Mouse (Mus musculus) Patski (cell line): Measurements from ENCODE around the gene Aox1. TPM values are rescaled to one million over a fixed set of nuclear protein-coding genes. Genes with fewer than 3 reads are reported as not detected.
A peak's percentile ranks its signal among the peaks of the same experiment; 100 is the strongest.
"Not testable (repeated sequence)": the region's sequence is repeated elsewhere in the genome, so short reads cannot be mapped to it uniquely, and the experiment has no call there.

Experiments
- ATAC-seq: fragments of 100-300 bp; one replicate; pipeline ENCODE4 v1.8.0; 2021
- CTCF ChIA-PET: fragments of 350-600 bp; sonication (Branson Sonifier 250); formaldehyde crosslinking; loops from one replicate; lab custom pipeline; 2022; ENCODE audit warnings: inconsistent platforms; lab: Charles Lee
- POLR2A ChIA-PET: fragments of 350-600 bp; sonication (Branson Sonifier 250); formaldehyde crosslinking; loops from one replicate; lab custom pipeline; 2022; ENCODE audit warnings: antibody characterized with exemption, inconsistent platforms; lab: Charles Lee
- DNase-seq: peaks from one replicate; pipeline ENCODE4 v3.0.0-alpha.2; 2011; ENCODE audit warnings: low read depth, low spot score
- H3K27me3 ChIP-seq: fragments of 371-371 bp; one replicate; pipeline ENCODE4 v1.5.1; 2021
- CTCF ChIP-seq: fragments of 100-300 bp; IDR thresholded peaks from one replicate; pipeline ENCODE4 v1.5.1; 2021
- in situ Hi-C: fragments of 300-500 bp; cut with MboI; formaldehyde crosslinking; loops from 3 replicates; pipeline ENCODE4 v1.11.1; 2018; ENCODE audit warnings: low pct_unique_long_range_greater_than_20kb, mixed read lengths
- polyA plus RNA-seq: library from polyadenylated mRNA; unstranded; gene quantifications from one replicate; pipeline ENCODE4 v1.2.3, GENCODE M21; 2021

Gene Aox1
- 12.8 TPM for polyA plus RNA-seq

GRCm38 (mm10) chr1:58029636-58030117, at the start of gene Aox1:
TSS of gene Aox1 (plus strand) at chr1:58029931.
- peak; percentile 81 for DNase-seq
- no peaks in the 10 kb centered on the region for H3K27me3 ChIP-seq
- ATAC-seq: peak; percentile 83
- no peak for TF ChIP-seq CTCF
- POLR2A ChIA-PET: interaction anchor here (0.6 kb wide), 1 partner anchor 867 kb away, joined by 6 read pairs; no protein-coding TSS in a partner anchor
- CTCF ChIA-PET: interaction anchor here (0.8 to 2.3 kb wide), 4 partner anchors 35 to 114 kb away, joined by 3 to 5 read pairs (median 4); no protein-coding TSS in a partner anchor
- in situ Hi-C loops: loop anchor here (5.0 kb wide), 1 partner anchor 602 kb away; no protein-coding TSS in a partner anchor

GRCm38 (mm10) chr1:57989052-57989600, 40.6 kb upstream of the Aox1 start:
- peak; percentile 95 for ATAC-seq
- DNase-seq: peak; percentile 83
- in situ Hi-C loops: no loop called here
- POLR2A ChIA-PET: no interaction called here
- no peak for TF ChIP-seq CTCF
- CTCF ChIA-PET: interaction anchor here (1.0 to 1.3 kb wide), 2 partner anchors 12 to 560 kb away, joined by 4 read pairs; no protein-coding TSS in a partner anchor
- no peaks in the 10 kb centered on the region for H3K27me3 ChIP-seq

DNA sequence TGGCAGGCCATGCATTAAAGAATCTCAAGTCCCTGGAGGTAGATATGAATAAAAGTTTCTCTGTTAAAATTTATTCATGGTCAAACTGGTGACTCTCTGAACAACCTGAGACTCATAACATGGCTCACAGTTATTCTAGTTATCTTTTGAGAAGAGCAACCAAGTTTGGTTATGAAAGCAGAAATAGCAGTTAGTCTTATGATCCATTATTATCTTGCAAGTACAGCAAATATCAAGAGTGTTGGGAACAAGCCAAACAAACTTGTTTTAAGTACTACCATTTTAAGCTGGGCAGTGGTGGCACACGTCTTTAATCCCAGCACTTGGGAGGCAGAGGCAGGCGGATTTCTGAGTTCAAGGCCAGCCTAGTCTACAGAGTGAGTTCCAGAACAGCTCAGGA, 38.5 kb upstream of the Aox1 start:
- POLR2A ChIA-PET: no interaction called here
- CTCF ChIA-PET: interaction anchor here (0.9 to 1.1 kb wide), 2 partner anchors 13 to 69 kb away, joined by 3 to 5 read pairs; no protein-coding TSS in a partner anchor
- ATAC-seq: no peak
- TF ChIP-seq CTCF: no peak
- DNase-seq: no peak
- in situ Hi-C loops: no loop called here
- H3K27me3 ChIP-seq: no peaks in the 10 kb centered on the region

- in situ Hi-C loops: no loop called here
- TF ChIP-seq CTCF: no peak
- ATAC-seq: peak; percentile 91
- ChIA-PET POLR2A (no interaction called here), CTCF (interaction anchor here (1.4 to 1.7 kb wide), 2 partner anchors 25 to 27 kb away, joined by 4 to 5 read pairs; no protein-coding TSS in a partner anchor)
- no peaks in the 10 kb centered on the region for H3K27me3 ChIP-seq
- peak; percentile 62 for DNase-seq
Observed at GRCm38 (mm10) chr1:57995432-57996132, 34.1 kb upstream of the Aox1 start, which contains the start of gene Sgo2a. TSS of gene Sgo2a (plus strand) at chr1:57995971.

- ChIA-PET POLR2A (no interaction called here), CTCF (interaction anchor here (0.9 to 1.7 kb wide), 3 partner anchors 26 to 73 kb away, joined by 3 to 5 read pairs (median 4); no protein-coding TSS in a partner anchor)
- in situ Hi-C loops: no loop called here
- ATAC-seq (peak; percentile 71), DNase-seq (no peak)
- H3K27me3 ChIP-seq: no peaks in the 10 kb centered on the region
- TF ChIP-seq CTCF: no peak
Observed at GRCm38 (mm10) chr1:57996133-57996615, 33.6 kb upstream of the Aox1 start.

- POLR2A ChIA-PET: no interaction called here
- no peak for TF ChIP-seq CTCF
- in situ Hi-C loops: no loop called here
- no peaks in the 10 kb centered on the region for H3K27me3 ChIP-seq
- no peak for ATAC-seq
- CTCF ChIA-PET: interaction anchor here (0.7 kb wide), 1 partner anchor 20 kb away, joined by 3 read pairs; no protein-coding TSS in a partner anchor
- DNase-seq: no peak
Observed at GRCm38 (mm10) chr1:57998146-57998545, 31.6 kb upstream of the Aox1 start.

DNA sequence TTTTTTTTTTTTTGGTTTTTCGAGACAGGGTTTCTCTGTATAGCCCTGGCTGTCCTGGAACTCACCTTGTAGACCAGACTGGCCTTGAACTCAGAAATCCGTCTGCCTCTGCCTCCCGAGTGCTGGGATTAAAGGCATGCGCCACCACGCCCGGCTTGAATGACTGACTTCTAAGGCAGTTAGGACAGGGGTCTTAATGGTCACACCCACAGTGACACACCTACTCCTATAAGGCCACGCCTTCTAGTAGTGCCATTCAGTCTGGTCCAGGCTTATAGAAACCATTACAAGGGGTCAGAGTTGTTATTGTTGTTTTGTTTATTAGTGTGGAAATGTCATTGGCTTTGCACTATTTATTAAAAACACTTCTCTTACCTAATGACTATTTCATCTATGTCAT, 23.3 kb upstream of the Aox1 start:
- in situ Hi-C loops, DNase-seq, H3K27me3 ChIP-seq, ATAC-seq: not testable (repeated sequence)
- CTCF ChIA-PET: interaction anchor here (1.3 kb wide), 1 partner anchor 17 kb away, joined by 4 read pairs; no protein-coding TSS in a partner anchor
- POLR2A ChIA-PET: interaction anchor here (0.6 kb wide), 1 partner anchor 354 kb away, joined by 8 read pairs; no protein-coding TSS in a partner anchor

- CTCF ChIA-PET: interaction anchor here (1.2 to 2.7 kb wide), 3 partner anchors 8 to 12 kb away, joined by 3 to 9 read pairs (median 3); no protein-coding TSS in a partner anchor
Observed at GRCm38 (mm10) chr1:58018856-58019255, 10.9 kb upstream of the Aox1 start, which contains the start of gene Kctd18. TSS of gene Kctd18 (minus strand) at chr1:58018956.

GRCm38 (mm10) chr1:58027707-58028106, 2.0 kb upstream of the Aox1 start:
- POLR2A ChIA-PET: interaction anchor here (0.6 kb wide), 1 partner anchor 279 kb away, joined by 3 read pairs; no protein-coding TSS in a partner anchor
- no peaks in the 10 kb centered on the region for H3K27me3 ChIP-seq
- in situ Hi-C loops: no loop called here
- TF ChIP-seq CTCF: no peak
- DNase-seq (no peak), ATAC-seq (no peak)
- CTCF ChIA-PET: no interaction called here

More at GRCm38 (mm10) chr1:58018856-58019255, 10.9 kb upstream of the Aox1 start, which contains the start of gene Kctd18:
- no peak for TF ChIP-seq CTCF
- DNase-seq (no peak), ATAC-seq (no peak)
- POLR2A ChIA-PET: no interaction called here
- in situ Hi-C loops: no loop called here
- H3K27me3 ChIP-seq: no peaks in the 10 kb centered on the region
